Mouse (Mus musculus) kidney, embryonic 14.5 days (tissue): ENCODE results near the gene Bbx. TPM values are rescaled to one million over a fixed set of nuclear protein-coding genes. Genes with fewer than 3 reads are reported as not detected.
A peak's percentile ranks its signal among the peaks of the same experiment; 100 is the strongest.

Experiments
- ATAC-seq: fragments of 200-750 bp; cut with Nextera tagmentation; 2 replicates; pipeline ENCODE4 v1.8.0; 2017; ENCODE audit warnings: moderate number of reproducible peaks, mild to moderate bottlenecking, moderate TSS enrichment, moderate library complexity; ENCODE audit not compliant: low FRiP score, low TSS enrichment
- H3K27ac ChIP-seq: fragments of 300-500 bp; sonication (generic); 2 replicates; pipeline ENCODE4 v1.5.1; 2014; ENCODE audit warnings: low read depth, mild to moderate bottlenecking, low read length, moderate library complexity, mixed read lengths
- H3K27me3 ChIP-seq: fragments of 300-500 bp; sonication (generic); 2 replicates; pipeline ENCODE4 v1.6.1; 2014; ENCODE audit warnings: mild to moderate bottlenecking, low read length; ENCODE audit not compliant: control insufficient read depth, insufficient read depth
- H3K36me3 ChIP-seq: fragments of 300-500 bp; sonication (generic); 2 replicates; pipeline ENCODE4 v1.6.1; 2014; ENCODE audit warnings: low read length, mixed read lengths; ENCODE audit not compliant: control insufficient read depth, insufficient read depth
- H3K4me1 ChIP-seq: fragments of 300-500 bp; sonication (generic); 2 replicates; pipeline ENCODE4 v1.6.1; 2014; ENCODE audit warnings: low read length, mixed read lengths; ENCODE audit not compliant: control insufficient read depth, insufficient read depth
- H3K4me2 ChIP-seq: fragments of 300-500 bp; sonication (generic); replicated peaks from 2 replicates; pipeline ENCODE4 v1.6.1; 2014; ENCODE audit warnings: low read depth, mild to moderate bottlenecking, low read length
- H3K4me3 ChIP-seq: fragments of 300-500 bp; sonication (generic); 2 replicates; pipeline ENCODE4 v1.5.1; 2014; ENCODE audit warnings: mild to moderate bottlenecking, low read length
- H3K9ac ChIP-seq: fragments of 300-500 bp; sonication (generic); 2 replicates; pipeline ENCODE4 v1.6.1; 2014; ENCODE audit warnings: low read depth, mild to moderate bottlenecking, low read length, moderate library complexity
- H3K9me3 ChIP-seq: fragments of 300-500 bp; sonication (generic); 2 replicates; pipeline ENCODE4 v1.6.1; 2016; ENCODE audit warnings: low read length; ENCODE audit not compliant: control insufficient read depth
- WGBS: fragments of 180-500 bp; shearing (Covaris S2); extraction: QIAGEN DNeasy Blood & Tissue Kit; methylation state at CpG from one replicate; pipeline ENCODE4 v1.1.7; 2014; 5-methylcytosine and 5-hydroxymethylcytosine counted together
- polyA plus RNA-seq: library from polyadenylated mRNA; unstranded; fragments of >200 nt; fragmentation: Nextera tagmentation; extraction: Ambion mirVana; gene quantifications from 2 replicates; pipeline ENCODE4 v1.2.1, GENCODE M21; 2014

Gene Bbx
- polyA plus RNA-seq, result 52.4 and 64.9 TPM in 2 replicates

DNA sequence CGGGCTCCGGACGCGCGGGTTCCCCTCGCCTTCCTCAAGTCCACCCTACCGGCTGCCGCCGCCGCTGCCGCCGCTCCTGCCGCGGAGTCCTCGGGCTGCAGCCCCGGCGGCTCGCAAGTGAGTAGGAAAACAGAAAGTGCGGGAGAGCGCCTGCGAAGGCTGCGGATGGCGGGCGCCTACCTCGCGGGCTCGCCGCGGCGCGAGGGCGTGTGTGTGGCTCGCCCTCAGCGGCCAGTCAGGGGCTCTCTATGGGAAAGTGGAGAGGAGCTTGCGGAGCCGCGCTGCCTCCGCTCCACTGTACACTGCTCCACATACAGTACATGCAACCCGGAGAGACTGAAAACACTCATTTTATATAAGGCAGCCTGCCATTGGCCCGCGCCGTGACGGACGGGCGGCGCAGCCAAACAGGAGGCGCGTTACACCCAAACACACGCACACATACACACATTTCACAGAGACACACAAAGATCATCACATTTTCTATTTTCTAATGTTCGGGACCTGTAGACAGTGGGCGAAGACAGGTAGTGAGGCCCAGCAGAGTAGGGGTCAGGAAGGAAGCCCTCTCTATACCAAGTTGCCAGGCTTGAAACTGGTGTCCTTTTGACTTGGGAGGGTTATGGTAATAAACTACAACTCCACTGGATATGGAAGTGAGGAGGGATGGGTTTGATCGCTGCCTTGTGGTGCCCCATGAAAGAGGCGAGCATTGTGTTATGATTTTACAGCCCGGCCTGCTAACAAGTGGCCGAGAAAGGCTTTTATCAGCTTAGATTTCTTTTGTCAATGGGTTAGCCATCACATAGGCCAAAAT lies at the start of gene Bbx:
TSS of gene Bbx (minus strand) at position 329 of the 817 bp plus-strand sequence.
- peak; percentile 97 for ATAC-seq
- Histone ChIP-seq H3K4me1 (peaks cover 9% of the 10 kb centered on the region; the same call in 1 of the 2 replicates), H3K27ac (peak within 1 kb of the TSS; percentile 100), H3K27me3 (no peaks in the 10 kb centered on the region), H3K36me3 (no peaks in the 10 kb centered on the region), H3K9me3 (no peaks in the 10 kb centered on the region), H3K4me3 (peak within 1 kb of the TSS; percentile 89), H3K4me2 (peak within 1 kb of the TSS; percentile 92), H3K9ac (peak within 1 kb of the TSS; percentile 94)
- WGBS, result under 1% methylated on average over 51 of the region's 55 CpGs

DNA sequence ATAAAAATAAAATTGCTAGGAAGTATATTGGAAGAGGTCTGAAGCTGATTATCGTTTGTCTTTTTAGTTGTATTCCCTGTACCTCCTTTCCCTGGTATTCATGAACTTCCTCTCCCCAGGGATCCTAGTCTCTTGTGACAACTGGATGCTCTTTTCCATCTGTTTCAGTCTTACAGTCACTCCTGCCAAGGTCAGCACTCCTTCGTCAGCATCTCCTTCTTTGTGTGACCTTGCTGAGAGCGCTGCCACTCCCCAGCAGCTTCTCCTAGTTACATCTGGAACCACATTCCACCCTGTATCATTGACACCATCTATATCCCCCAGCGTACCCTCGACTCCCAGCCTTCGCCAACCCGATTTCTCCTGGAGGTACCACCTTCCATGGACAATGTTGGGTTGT lies 49.7 kb upstream of the Bbx start:
- Histone ChIP-seq H3K27me3 (no peaks in the 10 kb centered on the region), H3K4me1 (no peaks in the 10 kb centered on the region), H3K9me3 (no peaks in the 10 kb centered on the region), H3K27ac (no peak overlapping the region), H3K4me3 (no peak overlapping the region), H3K36me3 (no peaks in the 10 kb centered on the region), H3K4me2 (peak overlapping the region; percentile 20), H3K9ac (no peak overlapping the region)
- no peak for ATAC-seq
- WGBS, result 62% methylated on average over 7 of the region's 7 CpGs

DNA sequence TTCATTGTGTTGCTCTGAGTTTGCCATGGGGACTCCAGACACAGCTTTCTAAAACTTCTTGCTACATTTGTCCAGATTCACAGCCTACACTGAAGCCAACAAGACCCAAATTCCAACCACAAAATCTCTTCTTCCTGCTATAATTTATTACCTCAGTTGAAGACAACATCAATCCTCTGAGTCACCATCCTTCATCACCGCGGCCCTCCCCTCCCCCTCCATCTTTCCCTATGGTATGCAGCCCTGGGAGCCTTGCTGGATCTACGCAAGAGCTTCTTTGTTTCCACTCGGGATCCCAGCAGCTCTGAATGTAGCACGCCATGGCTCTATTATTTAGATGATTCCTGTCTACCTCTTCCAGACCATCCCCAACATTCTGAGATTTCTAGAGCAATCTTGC lies 49.2 kb upstream of the Bbx start:
- H3K9ac ChIP-seq, result no peak overlapping the region
- no peaks in the 10 kb centered on the region for H3K27me3 ChIP-seq
- no peak overlapping the region for H3K4me3 ChIP-seq
- no peaks in the 10 kb centered on the region for H3K36me3 ChIP-seq
- no peaks in the 10 kb centered on the region for H3K4me1 ChIP-seq
- no peak overlapping the region for H3K27ac ChIP-seq
- H3K9me3 ChIP-seq, result no peaks in the 10 kb centered on the region
- no peak overlapping the region for H3K4me2 ChIP-seq
- no peak for ATAC-seq
- 68% methylated on average over 5 of the region's 5 CpGs for WGBS

DNA sequence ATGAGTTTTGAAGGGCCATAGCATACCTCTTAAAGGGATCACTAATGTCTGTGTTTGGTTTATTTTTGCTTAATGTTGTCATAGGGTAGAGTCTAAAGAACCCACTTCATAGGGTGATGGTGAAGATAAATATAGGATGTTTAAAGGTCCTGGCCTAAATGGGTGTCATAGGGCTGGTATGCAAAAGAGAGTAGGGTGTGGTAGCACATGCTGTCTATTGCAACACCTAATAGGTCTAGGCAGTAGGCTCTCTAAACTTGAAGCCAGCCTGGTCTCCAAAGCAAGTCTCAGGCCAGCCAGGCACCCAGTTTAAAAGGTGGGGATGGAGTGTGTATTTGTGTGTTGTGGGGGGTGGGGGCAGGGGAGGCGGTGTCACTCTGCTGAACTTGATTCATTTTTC lies 46.5 kb upstream of the Bbx start:
- no peaks in the 10 kb centered on the region for H3K27me3 ChIP-seq
- H3K9ac ChIP-seq, result no peak overlapping the region
- H3K4me1 ChIP-seq, result no peaks in the 10 kb centered on the region
- 100% methylated on average over 1 of the region's 1 CpGs for WGBS
- no peak overlapping the region for H3K4me3 ChIP-seq
- no peaks in the 10 kb centered on the region for H3K9me3 ChIP-seq
- no peak overlapping the region for H3K4me2 ChIP-seq
- no peaks in the 10 kb centered on the region for H3K36me3 ChIP-seq
- ATAC-seq, result no peak
- no peak overlapping the region for H3K27ac ChIP-seq

DNA sequence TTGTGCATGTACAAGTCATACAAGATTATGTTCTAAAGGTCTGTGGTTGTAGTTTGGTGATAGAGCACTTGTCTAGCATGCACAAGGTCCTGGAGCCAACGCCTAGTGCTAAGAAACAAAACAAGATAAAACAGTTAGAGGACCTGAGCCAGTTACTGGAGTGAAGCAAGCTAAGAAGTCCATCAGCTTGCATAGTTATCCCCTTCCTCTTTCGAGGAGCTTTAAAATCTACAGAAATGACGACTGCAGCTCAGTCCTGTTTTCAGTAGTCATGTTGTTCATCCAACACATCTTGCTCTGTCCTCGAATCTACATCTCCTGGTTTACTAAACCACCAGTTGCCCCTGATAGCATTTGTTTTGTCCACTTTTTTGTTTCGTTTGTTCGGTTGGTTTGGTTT lies 45.4 kb upstream of the Bbx start:
- Histone ChIP-seq H3K9ac (no peak overlapping the region), H3K9me3 (no peaks in the 10 kb centered on the region), H3K4me1 (no peaks in the 10 kb centered on the region), H3K27ac (no peak overlapping the region), H3K36me3 (no peaks in the 10 kb centered on the region), H3K27me3 (no peaks in the 10 kb centered on the region), H3K4me3 (no peak overlapping the region), H3K4me2 (no peak overlapping the region)
- no peak for ATAC-seq
- 91% methylated on average over 6 of the region's 6 CpGs for WGBS

DNA sequence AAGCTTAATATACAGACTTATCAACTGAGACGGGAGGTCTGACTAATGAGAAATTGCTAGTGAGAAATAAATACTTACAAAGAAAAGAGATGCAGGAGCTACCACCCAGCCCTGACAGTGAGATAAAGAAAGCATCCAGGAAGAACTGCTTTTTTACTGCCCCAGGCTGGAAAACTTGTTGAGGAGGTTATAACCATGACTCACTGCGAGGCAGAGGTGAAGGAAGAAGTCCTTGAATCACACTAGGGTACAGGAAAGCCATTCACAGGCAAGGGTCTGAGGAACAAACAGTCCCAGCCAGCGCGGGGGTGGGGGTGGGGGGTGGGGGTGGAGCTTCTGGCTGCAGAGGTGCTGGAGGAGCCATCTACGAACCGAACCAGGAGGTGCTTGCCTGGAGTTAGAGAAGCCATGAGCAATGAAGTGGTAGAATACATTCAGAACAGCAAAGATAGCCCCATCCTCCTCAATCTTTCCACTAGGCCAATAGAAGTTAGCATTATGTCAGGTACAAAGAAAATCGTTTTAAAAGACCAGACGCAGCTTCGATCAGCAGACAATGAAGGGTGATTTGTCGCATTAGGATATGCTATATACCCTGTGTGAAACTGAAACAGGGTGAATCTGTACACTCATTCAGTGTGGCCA lies 30.2 kb upstream of the Bbx start:
- 37% methylated on average over 10 of the region's 10 CpGs for WGBS
- Histone ChIP-seq H3K27ac (no peak overlapping the region), H3K27me3 (no peaks in the 10 kb centered on the region), H3K4me2 (no peak overlapping the region), H3K9ac (no peak overlapping the region), H3K36me3 (no peaks in the 10 kb centered on the region), H3K4me3 (no peak overlapping the region), H3K4me1 (no peaks in the 10 kb centered on the region), H3K9me3 (no peaks in the 10 kb centered on the region)
- ATAC-seq, result no peak

DNA sequence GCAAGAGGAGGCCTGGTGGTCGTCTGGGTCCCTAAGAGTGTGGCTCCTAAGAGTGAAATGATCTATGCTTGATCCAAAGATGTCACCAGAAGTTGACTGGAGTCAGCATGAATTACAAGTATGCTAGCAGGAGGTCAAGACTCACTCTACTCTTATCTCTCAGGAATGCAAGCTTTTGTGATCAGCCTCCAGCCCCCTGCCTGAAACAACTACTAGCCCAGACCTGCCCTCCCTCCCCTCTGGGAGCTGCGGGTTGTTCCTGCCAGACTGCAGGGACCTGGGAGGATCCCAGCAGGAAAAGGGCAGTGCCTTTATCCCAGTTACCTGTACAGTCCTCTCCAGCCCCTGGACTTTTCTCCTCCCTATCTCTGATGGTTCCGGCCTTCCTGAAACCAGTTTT lies 27.0 kb upstream of the Bbx start:
- Histone ChIP-seq H3K27me3 (no peaks in the 10 kb centered on the region), H3K9me3 (no peaks in the 10 kb centered on the region), H3K36me3 (no peaks in the 10 kb centered on the region), H3K4me2 (no peak overlapping the region), H3K9ac (no peak overlapping the region), H3K4me3 (no peak overlapping the region), H3K4me1 (no peaks in the 10 kb centered on the region), H3K27ac (no peak overlapping the region)
- no peak for ATAC-seq
- 61% methylated on average over 3 of the region's 3 CpGs for WGBS

DNA sequence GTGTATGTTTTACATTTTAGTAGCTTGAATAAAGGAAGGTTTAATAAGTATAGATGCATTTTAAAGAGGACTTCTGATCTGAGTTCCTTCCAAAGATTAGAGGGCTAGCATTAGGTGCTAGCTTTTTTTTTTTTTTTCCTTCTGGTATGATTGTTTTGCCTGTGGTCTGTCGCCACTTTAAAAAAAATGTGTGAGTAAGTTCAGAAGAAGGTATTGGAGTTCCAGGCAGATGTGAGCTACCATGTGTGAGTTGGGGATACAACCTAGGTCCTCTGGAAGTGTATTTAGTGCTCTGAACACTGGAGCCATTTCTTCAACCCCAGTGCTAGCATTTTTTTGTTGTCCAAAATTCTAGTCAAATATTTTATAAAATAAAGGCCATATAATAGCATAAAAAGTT lies 23.9 kb upstream of the Bbx start:
- Histone ChIP-seq H3K27me3 (no peaks in the 10 kb centered on the region), H3K27ac (no peak overlapping the region), H3K4me1 (no peaks in the 10 kb centered on the region), H3K9me3 (no peaks in the 10 kb centered on the region), H3K4me3 (no peak overlapping the region), H3K36me3 (no peaks in the 10 kb centered on the region), H3K4me2 (no peak overlapping the region), H3K9ac (no peak overlapping the region)
- WGBS, result 65% methylated on average over 1 of the region's 1 CpGs
- ATAC-seq, result no peak

DNA sequence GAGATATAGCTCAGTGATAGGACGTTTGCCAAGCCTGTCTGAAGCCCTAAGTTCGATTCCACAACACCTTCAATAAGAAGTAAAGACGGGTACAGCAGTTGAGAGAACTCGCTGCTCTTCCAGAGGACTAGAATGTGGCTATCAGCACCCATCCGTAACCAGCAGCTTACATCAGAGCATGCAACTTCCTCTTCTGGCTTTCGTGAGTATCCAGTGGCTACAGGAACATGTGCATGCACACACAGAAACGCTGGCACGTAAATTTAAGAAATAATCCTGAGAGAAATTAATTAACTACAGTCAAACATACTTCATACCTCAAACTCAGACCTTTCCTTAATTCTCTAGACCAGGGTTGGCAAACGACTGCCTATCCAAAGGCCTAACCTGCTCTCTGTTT lies 16.9 kb upstream of the Bbx start:
- WGBS, result 83% methylated on average over 9 of the region's 9 CpGs

More for the DNA sequence above, 16.9 kb upstream of the Bbx start:
- Histone ChIP-seq H3K9ac (no peak overlapping the region), H3K9me3 (no peaks in the 10 kb centered on the region), H3K27ac (no peak overlapping the region), H3K4me3 (no peak overlapping the region), H3K4me2 (no peak overlapping the region), H3K4me1 (no peaks in the 10 kb centered on the region), H3K36me3 (no peaks in the 10 kb centered on the region), H3K27me3 (no peaks in the 10 kb centered on the region)
- ATAC-seq, result no peak
